Mouse (Mus musculus) midbrain, embryonic 16.5 days (tissue): ENCODE data around the gene Ninl. TPM values are rescaled to one million over a fixed set of nuclear protein-coding genes. Genes with fewer than 3 reads are reported as not detected.

Experiments used
- ATAC-seq: fragments of 200-750 bp; cut with Nextera tagmentation; 2 replicates; pipeline ENCODE4 v1.8.0; 2017; ENCODE audit warnings: moderate TSS enrichment
- H3K27ac ChIP-seq: fragments of 300-500 bp; sonication (generic); 2 replicates; pipeline ENCODE4 v1.5.1; 2014; ENCODE audit warnings: mild to moderate bottlenecking, low read length, mixed read lengths
- H3K27me3 ChIP-seq: fragments of 300-500 bp; sonication (generic); 2 replicates; pipeline ENCODE4 v1.6.1; 2014; ENCODE audit warnings: low read depth, low read length, mixed read lengths; ENCODE audit not compliant: control insufficient read depth, insufficient read depth
- H3K36me3 ChIP-seq: fragments of 300-500 bp; sonication (generic); 2 replicates; pipeline ENCODE4 v1.6.1; 2014; ENCODE audit warnings: mild to moderate bottlenecking, low read length, moderate library complexity, mixed read lengths; ENCODE audit not compliant: control insufficient read depth, insufficient read depth
- H3K4me1 ChIP-seq: fragments of 300-500 bp; sonication (generic); 2 replicates; pipeline ENCODE4 v1.6.1; 2014; ENCODE audit warnings: mild to moderate bottlenecking, low read length, mixed read lengths; ENCODE audit not compliant: control insufficient read depth, insufficient read depth
- H3K4me2 ChIP-seq: fragments of 300-500 bp; sonication (generic); 2 replicates; pipeline ENCODE4 v1.6.1; 2014; ENCODE audit warnings: mild to moderate bottlenecking, low read length, mixed read lengths
- H3K4me3 ChIP-seq: fragments of 300-500 bp; sonication (generic); 2 replicates; pipeline ENCODE4 v1.5.1; 2014; ENCODE audit warnings: low read depth, mild to moderate bottlenecking, low read length, moderate library complexity, mixed read lengths
- H3K9ac ChIP-seq: fragments of 300-500 bp; sonication (generic); 2 replicates; pipeline ENCODE4 v1.6.1; 2014; ENCODE audit warnings: low read depth, low read length, mixed read lengths
- H3K9me3 ChIP-seq: fragments of 300-500 bp; sonication (generic); replicated peaks from 2 replicates; pipeline ENCODE4 v1.6.1; 2014; ENCODE audit warnings: mild to moderate bottlenecking, low read length, mixed read lengths; ENCODE audit not compliant: control insufficient read depth, poor library complexity, severe bottlenecking
- WGBS: fragments of 180-500 bp; shearing (Covaris S2); extraction: QIAGEN DNeasy Blood & Tissue Kit; methylation state at CpG from one replicate; pipeline ENCODE4 v1.1.7; 2014; 5-methylcytosine and 5-hydroxymethylcytosine counted together
- polyA plus RNA-seq: library from polyadenylated mRNA; unstranded; fragments of >200 nt; fragmentation: Nextera tagmentation; extraction: Ambion mirVana; gene quantifications from 2 replicates; pipeline ENCODE4 v1.2.1, GENCODE M21; 2015

Gene Ninl
- polyA plus RNA-seq, 1 experiment from 2014 or later: 3.8 TPM

GRCm38 (mm10) chr2:150894617-150895267 is 144.4 kb downstream of the Ninl start:
- H3K4me2 ChIP-seq: no peak overlapping the region
- H3K9me3 ChIP-seq: no peaks in the 10 kb centered on the region
- H3K4me1 ChIP-seq: no peaks in the 10 kb centered on the region
- WGBS: 95% methylated on average over 2 of the region's 2 CpGs
- ATAC-seq: no peak
- H3K27me3 ChIP-seq: no peaks in the 10 kb centered on the region
- no peak overlapping the region for H3K4me3 ChIP-seq
- no peak overlapping the region for H3K9ac ChIP-seq
- no peak overlapping the region for H3K27ac ChIP-seq
- peaks cover 2% of the 10 kb centered on the region; the same call in 1 of the 2 replicates for H3K36me3 ChIP-seq

- no peak for ATAC-seq
- H3K4me3 ChIP-seq: no peak overlapping the region
- no peak overlapping the region for H3K9ac ChIP-seq
- no peaks in the 10 kb centered on the region for H3K27me3 ChIP-seq
- H3K4me2 ChIP-seq: no peak overlapping the region
- no peaks in the 10 kb centered on the region for H3K4me1 ChIP-seq
- 73% methylated on average over 2 of the region's 2 CpGs for WGBS
- H3K9me3 ChIP-seq: no peaks in the 10 kb centered on the region
- no peak overlapping the region for H3K27ac ChIP-seq
- H3K36me3 ChIP-seq: no peaks in the 10 kb centered on the region
Observed at GRCm38 (mm10) chr2:150887370-150887769, 151.8 kb downstream of the Ninl start.

DNA sequence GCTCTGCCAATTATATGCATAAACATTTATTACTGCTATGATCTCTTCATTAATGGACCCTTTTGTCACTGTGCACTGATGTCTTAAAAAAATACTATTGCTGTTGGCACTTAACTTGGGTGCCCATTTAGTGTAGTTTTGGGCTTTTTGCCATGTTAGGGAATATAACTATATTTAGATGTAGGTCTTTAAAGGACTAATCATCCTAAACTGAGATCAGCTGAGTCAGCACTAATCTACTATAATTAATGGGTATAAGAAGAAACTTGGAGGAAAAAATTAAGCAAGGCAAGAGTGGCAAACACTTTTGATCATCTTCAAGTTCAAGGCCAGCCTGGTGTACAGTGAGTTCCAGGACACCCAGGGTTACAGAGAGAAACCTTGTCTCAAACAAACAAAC is 152.9 kb downstream of the Ninl start:
- Histone ChIP-seq H3K4me1 (no peaks in the 10 kb centered on the region), H3K9ac (no peak overlapping the region), H3K27me3 (no peaks in the 10 kb centered on the region), H3K4me2 (no peak overlapping the region), H3K9me3 (no peaks in the 10 kb centered on the region), H3K36me3 (no peaks in the 10 kb centered on the region), H3K4me3 (no peak overlapping the region), H3K27ac (no peak overlapping the region)
- no peak for ATAC-seq

DNA sequence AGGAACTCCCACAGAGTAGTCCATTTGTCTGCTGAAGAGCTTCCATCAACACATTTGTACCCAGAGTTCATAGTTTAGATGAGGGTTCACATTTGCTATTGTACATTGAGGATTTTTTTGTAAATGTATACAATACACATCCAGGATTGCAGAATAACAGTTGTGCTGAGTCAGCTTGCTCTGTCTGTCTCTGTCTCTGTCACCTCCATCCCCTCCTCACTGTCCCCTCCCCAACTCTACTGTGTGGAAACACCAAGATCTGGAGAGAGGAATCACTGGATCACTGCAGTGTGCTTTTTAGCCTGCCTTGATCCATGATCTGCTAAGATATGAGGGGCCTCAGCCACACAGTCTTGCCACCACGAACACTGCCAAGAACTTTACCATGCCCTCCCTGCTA is 153.4 kb downstream of the Ninl start:
- Histone ChIP-seq H3K27ac (no peak overlapping the region), H3K4me3 (no peak overlapping the region), H3K4me2 (no peak overlapping the region), H3K9ac (no peak overlapping the region), H3K27me3 (no peaks in the 10 kb centered on the region), H3K4me1 (no peaks in the 10 kb centered on the region), H3K36me3 (no peaks in the 10 kb centered on the region), H3K9me3 (no peaks in the 10 kb centered on the region)
- 90% methylated on average over 1 of the region's 1 CpGs for WGBS
- no peak for ATAC-seq

DNA sequence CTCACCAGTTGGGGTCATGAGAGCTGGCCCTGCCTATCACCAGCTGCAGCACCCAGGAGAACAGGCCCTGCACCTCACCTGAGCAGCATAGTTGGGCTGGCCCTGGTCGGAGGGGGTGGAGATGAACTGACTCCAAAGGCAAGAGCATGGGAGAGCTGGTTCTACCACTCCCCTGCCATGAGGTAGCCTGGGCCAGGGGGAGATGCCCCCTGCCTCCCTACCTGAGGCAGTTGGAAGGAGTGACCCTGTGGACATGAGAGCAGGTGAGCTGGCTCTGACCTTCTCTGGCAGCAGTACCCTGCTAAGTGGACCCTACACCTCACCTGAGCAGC is 154.4 kb downstream of the Ninl start:
- Histone ChIP-seq H3K36me3 (no peaks in the 10 kb centered on the region), H3K4me3 (no peak overlapping the region), H3K27ac (no peak overlapping the region), H3K9me3 (no peaks in the 10 kb centered on the region), H3K4me2 (no peak overlapping the region), H3K27me3 (no peaks in the 10 kb centered on the region), H3K9ac (no peak overlapping the region), H3K4me1 (no peaks in the 10 kb centered on the region)
- peak; percentile 54 for ATAC-seq
- WGBS: 100% methylated on average over 1 of the region's 1 CpGs

Other genes starting within 250 kb of the Ninl start
- 112 and 127 TPM in 2 replicates for gene Abhd12, start 134.6 kb downstream of the Ninl start, polyA plus RNA-seq
- gene Gins1, start 134.0 kb downstream of the Ninl start, polyA plus RNA-seq: 9.9 and 11.2 TPM in 2 replicates
- gene Nanp, start within 50 bp of the Ninl start, polyA plus RNA-seq: 35.6 and 37.0 TPM in 2 replicates
- not detected in 2 replicates for gene Gm14151, start 53.0 kb upstream of the Ninl start, polyA plus RNA-seq
- not detected in 2 replicates for gene Gm14147, start 58.9 kb upstream of the Ninl start, polyA plus RNA-seq